Mouse (Mus musculus): ENCODE data around the gene Hspa8.
"Not testable (repeated sequence)": the region's sequence is repeated elsewhere in the genome, so short reads cannot be mapped to it uniquely, and the experiment has no call there.

The Hspa8 gene

GRCm38 (mm10) chr9:40800675-40801612 lies at the start of gene Hspa8:
TSS of gene Hspa8 (plus strand) at chr9:40800984.
- peak; percentile 100 for DNase-seq (ENCODE audit: low read depth, low spot score)

GRCm38 (mm10) chr9:40751749-40752148 lies 49.0 kb upstream of the Hspa8 start:
- no peak for DNase-seq (ENCODE audit: low read depth, low spot score)

- peak; percentile 75 for DNase-seq (ENCODE audit: low read depth, low spot score)
Measured at GRCm38 (mm10) chr9:40756401-40756800, 44.4 kb upstream of the Hspa8 start.

- peak; percentile 40 for DNase-seq (ENCODE audit: low read depth, low spot score)
Measured at GRCm38 (mm10) chr9:40757105-40757626, 43.6 kb upstream of the Hspa8 start.

GRCm38 (mm10) chr9:40757685-40758270 lies 43.0 kb upstream of the Hspa8 start:
- DNase-seq (ENCODE audit: low read depth, low spot score): peak; percentile 79

GRCm38 (mm10) chr9:40762354-40762753 lies 38.4 kb upstream of the Hspa8 start:
- no peak for DNase-seq (ENCODE audit: low read depth, low spot score)

- DNase-seq (ENCODE audit: low read depth, low spot score): peak; percentile 42
Measured at GRCm38 (mm10) chr9:40764887-40765580, 35.8 kb upstream of the Hspa8 start.

- no peak for DNase-seq (ENCODE audit: low read depth, low spot score)
Measured at GRCm38 (mm10) chr9:40765581-40765940, 35.2 kb upstream of the Hspa8 start.

GRCm38 (mm10) chr9:40766058-40766605 lies 34.7 kb upstream of the Hspa8 start:
- DNase-seq (ENCODE audit: low read depth, low spot score): no peak

- no peak for DNase-seq (ENCODE audit: low read depth, low spot score)
Measured at GRCm38 (mm10) chr9:40767946-40768345, 32.8 kb upstream of the Hspa8 start.

- DNase-seq (ENCODE audit: low read depth, low spot score): no peak
Measured at GRCm38 (mm10) chr9:40772246-40772645, 28.5 kb upstream of the Hspa8 start.

- DNase-seq (ENCODE audit: low read depth, low spot score): not testable (repeated sequence)
Measured at GRCm38 (mm10) chr9:40773142-40773541, 27.6 kb upstream of the Hspa8 start.

GRCm38 (mm10) chr9:40773869-40774268 lies 26.9 kb upstream of the Hspa8 start:
- DNase-seq (ENCODE audit: low read depth, low spot score): no peak

GRCm38 (mm10) chr9:40776044-40776443 lies 24.7 kb upstream of the Hspa8 start:
- no peak for DNase-seq (ENCODE audit: low read depth, low spot score)

GRCm38 (mm10) chr9:40776459-40777248 lies 24.1 kb upstream of the Hspa8 start:
- no peak for DNase-seq (ENCODE audit: low read depth, low spot score)

GRCm38 (mm10) chr9:40780111-40780510 lies 20.7 kb upstream of the Hspa8 start:
- DNase-seq (ENCODE audit: low read depth, low spot score): no peak

GRCm38 (mm10) chr9:40780892-40781725 lies 19.7 kb upstream of the Hspa8 start:
- DNase-seq (ENCODE audit: low read depth, low spot score): no peak

- peak; percentile 71 for DNase-seq (ENCODE audit: low read depth, low spot score)
Measured at GRCm38 (mm10) chr9:40781726-40782581, 18.8 kb upstream of the Hspa8 start.
